Mouse (Mus musculus) thymus, postnatal 25 days (tissue): ENCODE results near the gene 1810024B03Rik.

Experiments used
- DNase-seq: peaks from one replicate; pipeline ENCODE4 v3.0.0; 2022

The 1810024B03Rik gene

GRCm38 (mm10) chr2:127166261-127166660 is 41.8 kb downstream of the 1810024B03Rik start:
- peak; percentile 10 for DNase-seq

- no peak for DNase-seq
Observed at GRCm38 (mm10) chr2:127165675-127166074, 42.4 kb downstream of the 1810024B03Rik start.

- DNase-seq: no peak
Observed at GRCm38 (mm10) chr2:127145699-127146098, 62.4 kb downstream of the 1810024B03Rik start.

GRCm38 (mm10) chr2:127143158-127144063 is 64.7 kb downstream of the 1810024B03Rik start, which contains the start of gene Itpripl1:
Gene Itpripl1, minus strand, starts transcription at chr2:127143442.
- peak; percentile 80 for DNase-seq

GRCm38 (mm10) chr2:127142577-127143157 is 65.4 kb downstream of the 1810024B03Rik start:
- peak; percentile 21 for DNase-seq

GRCm38 (mm10) chr2:127142031-127142430 is 66.0 kb downstream of the 1810024B03Rik start:
- no peak for DNase-seq

- no peak for DNase-seq
Observed at GRCm38 (mm10) chr2:127140011-127140410, 68.1 kb downstream of the 1810024B03Rik start.

GRCm38 (mm10) chr2:127139605-127140004 is 68.5 kb downstream of the 1810024B03Rik start:
- no peak for DNase-seq

- no peak for DNase-seq
Observed at GRCm38 (mm10) chr2:127139094-127139493, 69.0 kb downstream of the 1810024B03Rik start.

GRCm38 (mm10) chr2:127138449-127138848 is 69.6 kb downstream of the 1810024B03Rik start:
- DNase-seq: no peak

GRCm38 (mm10) chr2:127137838-127138420 is 70.2 kb downstream of the 1810024B03Rik start:
- DNase-seq: no peak

- no peak for DNase-seq
Observed at GRCm38 (mm10) chr2:127136979-127137378, 71.1 kb downstream of the 1810024B03Rik start.
